Mouse (Mus musculus) brain, embryonic 14.5 days (tissue): ENCODE measurements around the gene Pfn5.

Source experiments
- CTCF ChIP-seq: fragments of 200-500 bp; IDR thresholded peaks from 2 replicates; pipeline ENCODE4 v1.5.1; 2012; ENCODE audit warnings: inconsistent platforms, mild to moderate bottlenecking, moderate library complexity, borderline replicate concordance; ENCODE audit not compliant: insufficient read depth, insufficient read length; ENCODE audit errors: extremely low read depth
- POLR2A ChIP-seq: fragments of 200-500 bp; IDR thresholded peaks from 2 replicates; pipeline ENCODE4 v1.6.1; 2012; ENCODE audit warnings: mild to moderate bottlenecking, inconsistent platforms, borderline replicate concordance; ENCODE audit not compliant: poor library complexity, insufficient read depth, insufficient read length, severe bottlenecking; ENCODE audit errors: extremely low read depth

DNA sequence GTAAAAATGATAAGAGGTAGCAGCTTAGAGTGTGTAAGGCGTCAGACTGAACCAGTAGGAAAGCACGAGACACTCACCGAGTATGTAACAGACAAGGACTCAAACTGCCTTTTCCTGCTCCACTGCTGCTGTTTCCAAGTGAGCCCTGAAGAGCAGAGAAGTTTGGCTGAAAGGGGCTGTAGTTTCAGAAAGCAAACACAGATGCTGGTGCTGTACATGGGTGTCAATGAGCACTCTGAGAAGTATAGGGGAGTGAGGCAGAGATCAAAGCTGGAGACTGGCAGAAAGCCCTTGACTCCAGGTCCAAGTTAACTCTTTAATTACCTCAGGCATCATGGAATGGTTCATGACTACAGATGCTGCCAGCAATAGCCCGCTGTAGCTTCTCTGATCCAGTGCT, 3.6 kb upstream of the Pfn5 start:
- TF ChIP-seq POLR2A: no peak
- no peak for TF ChIP-seq CTCF
